Mouse (Mus musculus): ENCODE data around the gene Ramp1. TPM values are rescaled to one million over a fixed set of nuclear protein-coding genes. Genes with fewer than 3 reads are reported as not detected.

The Ramp1 gene
- polyA plus RNA-seq, 1 experiment from 2014 or later, result 1.2 TPM

- Histone ChIP-seq H3K4me2 (replicated peaks; ENCODE audit: low read depth, low read length) (no peak overlapping the region), H3K27ac (ENCODE audit: low read depth, low read length) (no peak overlapping the region), H3K36me3 (ENCODE audit: control insufficient read depth, insufficient read depth, low read length) (no peaks in the 10 kb centered on the region), H3K27me3 (ENCODE audit: control insufficient read depth, insufficient read depth, low read length) (no peaks in the 10 kb centered on the region), H3K9ac (ENCODE audit: low read depth, low read length) (no peak overlapping the region), H3K4me3 (ENCODE audit: low read length) (no peak overlapping the region), H3K9me3 (ENCODE audit: control insufficient read depth, low read length) (no peaks in the 10 kb centered on the region), H3K4me1 (ENCODE audit: control insufficient read depth, insufficient read depth, low read length) (no peaks in the 10 kb centered on the region)
- ATAC-seq (ENCODE audit: low FRiP score, low TSS enrichment), result no peak
- 82% methylated on average over 1 of the region's 1 CpGs for WGBS
Measured at GRCm38 (mm10) chr1:91239800-91240199, 60.2 kb downstream of the Ramp1 start.

GRCm38 (mm10) chr1:91240685-91241084 lies 61.1 kb downstream of the Ramp1 start:
- no peak overlapping the region for H3K27ac ChIP-seq (ENCODE audit: low read depth, low read length)
- no peak overlapping the region for H3K4me3 ChIP-seq (ENCODE audit: low read length)
- no peaks in the 10 kb centered on the region for H3K9me3 ChIP-seq (ENCODE audit: control insufficient read depth, low read length)
- H3K36me3 ChIP-seq (ENCODE audit: control insufficient read depth, insufficient read depth, low read length), result no peaks in the 10 kb centered on the region
- no peak for ATAC-seq (ENCODE audit: low FRiP score, low TSS enrichment)
- H3K27me3 ChIP-seq (ENCODE audit: control insufficient read depth, insufficient read depth, low read length), result no peaks in the 10 kb centered on the region
- H3K4me1 ChIP-seq (ENCODE audit: control insufficient read depth, insufficient read depth, low read length), result no peaks in the 10 kb centered on the region
- no peak overlapping the region for H3K4me2 ChIP-seq (replicated peaks; ENCODE audit: low read depth, low read length)
- 86% methylated on average over 1 of the region's 1 CpGs for WGBS
- H3K9ac ChIP-seq (ENCODE audit: low read depth, low read length), result no peak overlapping the region

GRCm38 (mm10) chr1:91241249-91241648 lies 61.6 kb downstream of the Ramp1 start:
- Histone ChIP-seq H3K4me3 (ENCODE audit: low read length) (no peak overlapping the region), H3K27me3 (ENCODE audit: control insufficient read depth, insufficient read depth, low read length) (no peaks in the 10 kb centered on the region), H3K9me3 (ENCODE audit: control insufficient read depth, low read length) (no peaks in the 10 kb centered on the region), H3K4me2 (replicated peaks; ENCODE audit: low read depth, low read length) (no peak overlapping the region), H3K9ac (ENCODE audit: low read depth, low read length) (no peak overlapping the region), H3K4me1 (ENCODE audit: control insufficient read depth, insufficient read depth, low read length) (no peaks in the 10 kb centered on the region), H3K27ac (ENCODE audit: low read depth, low read length) (no peak overlapping the region), H3K36me3 (ENCODE audit: control insufficient read depth, insufficient read depth, low read length) (no peaks in the 10 kb centered on the region)
- WGBS, result 79% methylated on average over 4 of the region's 4 CpGs
- ATAC-seq (ENCODE audit: low FRiP score, low TSS enrichment), result no peak

GRCm38 (mm10) chr1:91248242-91248641 lies 68.6 kb downstream of the Ramp1 start:
- H3K4me1 ChIP-seq (ENCODE audit: control insufficient read depth, insufficient read depth, low read length), result peaks cover 16% of the 10 kb centered on the region
- H3K9me3 ChIP-seq (ENCODE audit: control insufficient read depth, low read length), result no peaks in the 10 kb centered on the region
- no peaks in the 10 kb centered on the region for H3K36me3 ChIP-seq (ENCODE audit: control insufficient read depth, insufficient read depth, low read length)
- 84% methylated on average over 5 of the region's 5 CpGs for WGBS
- H3K9ac ChIP-seq (ENCODE audit: low read depth, low read length), result no peak overlapping the region
- no peaks in the 10 kb centered on the region for H3K27me3 ChIP-seq (ENCODE audit: control insufficient read depth, insufficient read depth, low read length)
- no peak overlapping the region for H3K27ac ChIP-seq (ENCODE audit: low read depth, low read length)
- H3K4me2 ChIP-seq (replicated peaks; ENCODE audit: low read depth, low read length), result no peak overlapping the region
- no peak for ATAC-seq (ENCODE audit: low FRiP score, low TSS enrichment)
- no peak overlapping the region for H3K4me3 ChIP-seq (ENCODE audit: low read length)

DNA sequence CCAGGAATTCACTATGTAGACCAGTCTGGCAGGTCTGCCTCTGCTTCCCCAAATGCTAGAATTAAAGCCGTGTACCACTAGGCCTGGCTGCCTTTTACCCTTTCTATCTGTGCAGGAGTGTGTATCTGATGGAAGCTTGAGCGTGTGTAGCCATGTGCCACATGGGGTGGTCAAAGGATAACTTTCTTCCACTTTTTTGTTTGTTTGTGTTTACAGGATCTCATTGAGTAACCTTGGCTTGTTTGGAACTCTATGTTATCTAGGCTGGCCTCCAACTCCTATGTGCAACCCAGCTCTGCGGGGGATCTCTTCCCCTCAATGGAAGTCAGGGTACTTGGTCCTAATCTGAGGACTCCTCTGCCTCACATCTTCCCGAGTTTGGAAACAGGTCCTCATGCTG lies 69.3 kb downstream of the Ramp1 start:
- H3K4me3 ChIP-seq (ENCODE audit: low read length), result peak overlapping the region; percentile 7; the same call in 1 of the 2 replicates
- peaks cover 16% of the 10 kb centered on the region for H3K4me1 ChIP-seq (ENCODE audit: control insufficient read depth, insufficient read depth, low read length)
- ATAC-seq (ENCODE audit: low FRiP score, low TSS enrichment), result no peak
- H3K9me3 ChIP-seq (ENCODE audit: control insufficient read depth, low read length), result no peaks in the 10 kb centered on the region
- H3K27ac ChIP-seq (ENCODE audit: low read depth, low read length), result no peak overlapping the region
- no peaks in the 10 kb centered on the region for H3K27me3 ChIP-seq (ENCODE audit: control insufficient read depth, insufficient read depth, low read length)
- H3K36me3 ChIP-seq (ENCODE audit: control insufficient read depth, insufficient read depth, low read length), result no peaks in the 10 kb centered on the region
- peak overlapping the region; percentile 81 for H3K4me2 ChIP-seq (replicated peaks; ENCODE audit: low read depth, low read length)
- WGBS, result 54% methylated on average over 4 of the region's 4 CpGs
- H3K9ac ChIP-seq (ENCODE audit: low read depth, low read length), result no peak overlapping the region; the same call in 1 of the 2 replicates

GRCm38 (mm10) chr1:91249564-91250414 lies 70.2 kb downstream of the Ramp1 start, which contains the start of gene Ube2f:
Gene Ube2f (plus strand): TSS chr1:91250304.
- Histone ChIP-seq H3K9me3 (ENCODE audit: control insufficient read depth, low read length) (no peaks in the 10 kb centered on the region), H3K27ac (ENCODE audit: low read depth, low read length) (peak within 1 kb of the TSS; percentile 85), H3K4me1 (ENCODE audit: control insufficient read depth, insufficient read depth, low read length) (peaks cover 16% of the 10 kb centered on the region), H3K4me2 (replicated peaks; ENCODE audit: low read depth, low read length) (peak within 1 kb of the TSS; percentile 81), H3K4me3 (ENCODE audit: low read length) (peak within 1 kb of the TSS; percentile 99), H3K27me3 (ENCODE audit: control insufficient read depth, insufficient read depth, low read length) (no peaks in the 10 kb centered on the region), H3K9ac (ENCODE audit: low read depth, low read length) (peak within 1 kb of the TSS; percentile 97), H3K36me3 (ENCODE audit: control insufficient read depth, insufficient read depth, low read length) (0 out of 2 replicates have a peak, but pooled peaks cover 3% of the 10 kb centered on the region)
- peak; percentile 99 for ATAC-seq (ENCODE audit: low FRiP score, low TSS enrichment)
- WGBS, result under 1% methylated on average over 43 of the region's 43 CpGs

- Histone ChIP-seq H3K4me1 (ENCODE audit: control insufficient read depth, insufficient read depth, low read length) (peaks cover 16% of the 10 kb centered on the region), H3K4me2 (replicated peaks; ENCODE audit: low read depth, low read length) (peak overlapping the region; percentile 72), H3K36me3 (ENCODE audit: control insufficient read depth, insufficient read depth, low read length) (0 out of 2 replicates have a peak, but pooled peaks cover 3% of the 10 kb centered on the region), H3K4me3 (ENCODE audit: low read length) (peak overlapping the region; percentile 99), H3K9me3 (ENCODE audit: control insufficient read depth, low read length) (no peaks in the 10 kb centered on the region), H3K9ac (ENCODE audit: low read depth, low read length) (peak overlapping the region; percentile 97), H3K27ac (ENCODE audit: low read depth, low read length) (peak overlapping the region; percentile 78), H3K27me3 (ENCODE audit: control insufficient read depth, insufficient read depth, low read length) (no peaks in the 10 kb centered on the region)
- WGBS, result under 1% methylated on average over 56 of the region's 70 CpGs
- ATAC-seq (ENCODE audit: low FRiP score, low TSS enrichment), result no peak
Measured at GRCm38 (mm10) chr1:91250415-91251147, 71.0 kb downstream of the Ramp1 start.

GRCm38 (mm10) chr1:91251148-91251650 lies 71.6 kb downstream of the Ramp1 start:
- Histone ChIP-seq H3K4me1 (ENCODE audit: control insufficient read depth, insufficient read depth, low read length) (peaks cover 16% of the 10 kb centered on the region), H3K9ac (ENCODE audit: low read depth, low read length) (peak overlapping the region; percentile 97; the same call in 1 of the 2 replicates), H3K27me3 (ENCODE audit: control insufficient read depth, insufficient read depth, low read length) (no peaks in the 10 kb centered on the region), H3K27ac (ENCODE audit: low read depth, low read length) (no peak overlapping the region), H3K4me3 (ENCODE audit: low read length) (peak overlapping the region; percentile 99), H3K9me3 (ENCODE audit: control insufficient read depth, low read length) (no peaks in the 10 kb centered on the region), H3K4me2 (replicated peaks; ENCODE audit: low read depth, low read length) (peak overlapping the region; percentile 72), H3K36me3 (ENCODE audit: control insufficient read depth, insufficient read depth, low read length) (0 out of 2 replicates have a peak, but pooled peaks cover 3% of the 10 kb centered on the region)
- ATAC-seq (ENCODE audit: low FRiP score, low TSS enrichment), result no peak
- 42% methylated on average over 5 of the region's 5 CpGs for WGBS

Data from kidney, embryonic 14.5 days (tissue).